ENCODE assay signal across 8 mouse cellular contexts in genomic region chr7:143054612-143054965, GRCm38 (mm10). TPM values are rescaled to one million over a fixed set of nuclear protein-coding genes. Genes with fewer than 3 reads are reported as not detected.
DNase-seq lines count a peak whose midpoint lies in the region.

No protein-coding gene starts in this region.

- DNase-seq in heart, adult 11 months, result peak; percentile 96
- DNase-seq in heart, postnatal 10 days, result no peak
- peak; percentile 51 for DNase-seq in ZHBTc4 (ENCODE audit: low read depth, low spot score)
- peak; percentile 32 for DNase-seq in heart, postnatal 4 days
- no peak for DNase-seq in urinary bladder, postnatal 36 days (ENCODE audit: low spot score in 2 of 2)
- no peak for DNase-seq in Muller cell, postnatal 12 days (ENCODE audit: inconsistent ontology term)
- no peak for DNase-seq in spleen, postnatal 10 days (ENCODE audit: low spot score in 2 of 2)

- 61% methylated on average over 3 of the region's 3 CpGs for WGBS in macrophage (ENCODE audit: missing documents)

- H3K36me3 ChIP-seq in macrophage (ENCODE audit: inconsistent target), result no peaks in the 10 kb centered on the region

- peak overlapping the region; percentile 44 for H3K27ac ChIP-seq in macrophage

- peak overlapping the region; percentile 69 for H3K4me3 ChIP-seq in macrophage (ENCODE audit: inconsistent target)

- peaks cover 57% of the 10 kb centered on the region for H3K79me2 ChIP-seq in macrophage (ENCODE audit: inconsistent target)

- intact Hi-C loops in heart, postnatal 10 days (cut with DNase I), result no loop called here

RNA-seq across cellular contexts. Expression of gene Cd81, which starts 2.0 kb away (rescaled TPM):
- 100 to 1,000 TPM; 630 to 639 TPM for total RNA-seq in heart, postnatal 10 days (2021)
- total RNA-seq in heart, postnatal 4 days (2021), result 100 to 1,000 TPM; 600 to 620 TPM
- 100 to 1,000 TPM in 1 of 26 experiments, 10 to 100 TPM in 25; 16.9 to 122 (median 35.5) TPM for total RNA-seq in macrophage (2018; cell fraction: chromatin; rRNA removed)
- total RNA-seq in macrophage (2018; cell fraction: cytosol; rRNA removed), result 100 to 1,000 TPM; 101 to 168 (median 133) TPM
- total RNA-seq in macrophage (2018; cell fraction: nucleus; rRNA removed), result 100 to 1,000 TPM in 16 of 26 experiments, 10 to 100 TPM in 10; 64.2 to 209 (median 121) TPM
- polyA plus RNA-seq in macrophage (2018), result 105 to 150 TPM (median 143 TPM) in 3 replicates

RNA-seq across cellular contexts. Expression of gene Tssc4, which starts 14.5 kb away (rescaled TPM):
- 10 to 100 TPM; 24.9 to 26.3 TPM for total RNA-seq in heart, postnatal 10 days (2021)
- total RNA-seq in heart, postnatal 4 days (2021), result 10 to 100 TPM; 32.6 to 33.9 TPM
- total RNA-seq in macrophage (2018; cell fraction: chromatin; rRNA removed), result 10 to 100 TPM in 16 of 26 experiments, 1 to 10 TPM in 10; 3.8 to 29.1 (median 11.1) TPM
- total RNA-seq in macrophage (2018; cell fraction: cytosol; rRNA removed), result 10 to 100 TPM in 22 of 26 experiments, 1 to 10 TPM in 4; 6.4 to 19.3 (median 16.0) TPM
- 10 to 100 TPM in 23 of 26 experiments, 1 to 10 TPM in 3; 5.4 to 31.7 (median 18.3) TPM for total RNA-seq in macrophage (2018; cell fraction: nucleus; rRNA removed)
- polyA plus RNA-seq in macrophage (2018), result 11.1 to 20.1 TPM (median 14.3 TPM) in 3 replicates

RNA-seq across cellular contexts. Expression of gene Trpm5, which starts 39.9 kb away (rescaled TPM):
- under 1 TPM; 0.43 to 0.62 TPM for total RNA-seq in heart, postnatal 10 days (2021)
- total RNA-seq in heart, postnatal 4 days (2021), result under 1 TPM; 0.74 to 0.93 TPM
- total RNA-seq in macrophage (2018; cell fraction: chromatin; rRNA removed), result under 1 TPM in 1 of 26 experiments, not detected in 25; 0.35 TPM
- total RNA-seq in macrophage (2018; cell fraction: cytosol; rRNA removed), result not detected
- not detected for total RNA-seq in macrophage (2018; cell fraction: nucleus; rRNA removed)
- polyA plus RNA-seq in macrophage (2018), result not detected in 3 replicates

RNA-seq across cellular contexts. Expression of gene Tspan32, which starts 49.7 kb away (rescaled TPM):
- 1 to 10 TPM in 1 of 2 experiments, under 1 TPM in 1; 0.81 to 1.2 TPM for total RNA-seq in heart, postnatal 10 days (2021)
- under 1 TPM; 0.45 to 0.64 TPM for total RNA-seq in heart, postnatal 4 days (2021)
- total RNA-seq in macrophage (2018; cell fraction: chromatin; rRNA removed), result 10 to 100 TPM in 22 of 26 experiments, 1 to 10 TPM in 4; 3.4 to 54.6 (median 29.8) TPM
- 10 to 100 TPM; 10.3 to 29.2 (median 21.3) TPM for total RNA-seq in macrophage (2018; cell fraction: cytosol; rRNA removed)
- total RNA-seq in macrophage (2018; cell fraction: nucleus; rRNA removed), result 10 to 100 TPM in 24 of 26 experiments, 1 to 10 TPM in 2; 8.3 to 55.5 (median 26.9) TPM
- 12.2 to 22.1 TPM (median 14.6 TPM) in 3 replicates for polyA plus RNA-seq in macrophage (2018)

RNA-seq across cellular contexts. Expression of gene Kcnq1, which starts 51.6 kb away (rescaled TPM):
- total RNA-seq in heart, postnatal 10 days (2021), result 10 to 100 TPM; 40.9 to 42.0 TPM
- 10 to 100 TPM; 51.7 to 55.3 TPM for total RNA-seq in heart, postnatal 4 days (2021)
- 1 to 10 TPM in 4 of 26 experiments, under 1 TPM in 7, not detected in 15; 0.31 to 4.2 (median 0.82) TPM for total RNA-seq in macrophage (2018; cell fraction: chromatin; rRNA removed)
- total RNA-seq in macrophage (2018; cell fraction: cytosol; rRNA removed), result under 1 TPM in 24 of 26 experiments, not detected in 2; 0.03 to 0.24 (median 0.09) TPM
- total RNA-seq in macrophage (2018; cell fraction: nucleus; rRNA removed), result 1 to 10 TPM in 1 of 26 experiments, under 1 TPM in 4, not detected in 21; 0.15 to 1.2 (median 0.67) TPM
- 0.07 to 0.32 TPM in 2 of 3 replicates, not detected in the other for polyA plus RNA-seq in macrophage (2018)

Comparison
In these comparisons a context has a peak if more than half of its experiments do, and no peak if none do; other contexts are left out.
1. DNase-seq: peak in heart, adult 11 months (single experiment), ZHBTc4 (single experiment) and heart, postnatal 4 days (single experiment); none in heart, postnatal 10 days (0 of 2), urinary bladder, postnatal 36 days (0 of 2), Muller cell, postnatal 12 days (single experiment) and spleen, postnatal 10 days (0 of 2).